Comparison of ENCODE assay signal across 19 mouse cellular contexts in genomic region chr11:45817996-45818395, GRCm38 (mm10). TPM values are rescaled to one million over a fixed set of nuclear protein-coding genes. Genes with fewer than 3 reads are reported as not detected.
A peak's percentile ranks its signal among the peaks of the same experiment; 100 is the strongest.
DNase-seq lines count a peak whose midpoint lies in the region; ATAC-seq and TF ChIP-seq lines count a peak whose summit lies in the region.
"Had no signal": no experiment of that assay in that cellular context is flagged by ENCODE, and none has a peak within 500 bp of the region (broad histone marks: within the 10 kb centered on the region; RNA-seq: fewer than 3 reads in every experiment).

No protein-coding gene starts in this region.

- no peak overlapping the region for H3K4me3 ChIP-seq in gastrocnemius, adult 2 months
- H3K4me3 ChIP-seq in liver, adult 2 months (ENCODE audit: insufficient read depth, low read depth, low read length): no peak overlapping the region
- H3K4me3 ChIP-seq in liver, embryonic 11.5 days (ENCODE audit: low read depth, low read length): no peak overlapping the region
- H3K4me3 ChIP-seq in embryonic facial prominence, embryonic 15.5 days (replicated peaks): no peak overlapping the region
- H3K4me3 ChIP-seq: heart, embryonic 12.5 days; neural tube, embryonic 12.5 days had no signal

- no peak for TF ChIP-seq POLR2A in liver, adult 2 months (IDR thresholded peaks at IDR 0.05; ENCODE audit: extremely low read depth, insufficient read depth, low read length)

- no peaks in the 10 kb centered on the region for H3K79me2 ChIP-seq in liver, adult 2 months (ENCODE audit: control insufficient read depth, insufficient read depth, low read length)

- ATAC-seq in liver, embryonic 11.5 days (replicated peaks; ENCODE audit: low FRiP score): no peak
- ATAC-seq in embryonic facial prominence, embryonic 15.5 days (ENCODE audit: insufficient number of reproducible peaks, low FRiP score, low TSS enrichment, low read depth): peak; percentile 39; the same call in 1 of the 2 replicates

- no peaks in the 10 kb centered on the region for H3K9me3 ChIP-seq in liver, embryonic 11.5 days (ENCODE audit: control insufficient read depth, low read length)
- no peaks in the 10 kb centered on the region for H3K9me3 ChIP-seq in embryonic facial prominence, embryonic 15.5 days (replicated peaks)
- H3K9me3 ChIP-seq: heart, embryonic 12.5 days; neural tube, embryonic 12.5 days had no signal

- H3K4me1 ChIP-seq in liver, adult 2 months (ENCODE audit: control insufficient read depth, insufficient read depth, low read length): peaks cover 2% of the 10 kb centered on the region
- no peaks in the 10 kb centered on the region for H3K4me1 ChIP-seq in liver, embryonic 11.5 days (replicated peaks; ENCODE audit: control insufficient read depth, insufficient read depth, low read length)
- H3K4me1 ChIP-seq in embryonic facial prominence, embryonic 15.5 days: no peaks in the 10 kb centered on the region
- H3K4me1 ChIP-seq: heart, embryonic 12.5 days; neural tube, embryonic 12.5 days had no signal

- 21% methylated on average over 3 of the region's 3 CpGs for WGBS in liver, adult 2 months
- WGBS in liver, embryonic 11.5 days: 57% methylated on average over 3 of the region's 3 CpGs
- 30% methylated on average over 3 of the region's 3 CpGs for WGBS in embryonic facial prominence, embryonic 15.5 days

- TF ChIP-seq CTCF in gastrocnemius, adult 2 months (IDR thresholded peaks at IDR 0.05): no peak
- TF ChIP-seq CTCF in liver, adult 2 months (IDR thresholded peaks at IDR 0.05; ENCODE audit: low read depth, low read length): no peak

- no peaks in the 10 kb centered on the region for H3K36me3 ChIP-seq in liver, adult 2 months (ENCODE audit: control insufficient read depth, insufficient read depth, low read length)
- no peaks in the 10 kb centered on the region for H3K36me3 ChIP-seq in liver, embryonic 11.5 days (ENCODE audit: control insufficient read depth, insufficient read depth, low read length)
- H3K36me3 ChIP-seq in embryonic facial prominence, embryonic 15.5 days: no peaks in the 10 kb centered on the region
- H3K36me3 ChIP-seq: heart, embryonic 12.5 days; neural tube, embryonic 12.5 days had no signal

- H3K4me2 ChIP-seq in liver, embryonic 11.5 days: no peak overlapping the region
- no peak overlapping the region for H3K4me2 ChIP-seq in embryonic facial prominence, embryonic 15.5 days (replicated peaks)
- H3K4me2 ChIP-seq: heart, embryonic 12.5 days; neural tube, embryonic 12.5 days had no signal

- DNase-seq in gastrocnemius, adult 2 months: peak; percentile 53
- no peak for DNase-seq in gastrocnemius, postnatal 4 days (ENCODE audit: low spot score in 2 of 2)
- DNase-seq in liver, adult 2 months (ENCODE audit: extremely low read depth, low read depth, low spot score): peak; percentile 84
- no peak for DNase-seq in liver, embryonic 11.5 days (ENCODE audit: low spot score)
- peak; percentile 39 for DNase-seq in mesoderm, embryonic 11.5 days (ENCODE audit: low read depth, low spot score)
- DNase-seq in kidney, adult 8-10 months: no peak
- DNase-seq: adrenal gland, adult 2 months; cerebellum, adult 11-12 months; gastrocnemius, postnatal 14 days; heart, postnatal 36 days; kidney, adult 11 months; kidney, postnatal 25 days; layer of hippocampus, adult 9-11 months; lung, postnatal 10 days; thymus, postnatal 36 days had no signal

- H3K27ac ChIP-seq in gastrocnemius, adult 2 months: no peak overlapping the region
- H3K27ac ChIP-seq in liver, adult 2 months (replicated peaks; ENCODE audit: insufficient read depth, low read depth, low read length): no peak overlapping the region
- no peak overlapping the region for H3K27ac ChIP-seq in liver, embryonic 11.5 days (ENCODE audit: low read depth, low read length)
- no peak overlapping the region for H3K27ac ChIP-seq in embryonic facial prominence, embryonic 15.5 days (replicated peaks)
- H3K27ac ChIP-seq: liver, embryonic 14.5 days; neural tube, embryonic 12.5 days had no signal

- intact Hi-C loops in gastrocnemius, adult 2 months (cut with DNase I): no loop called here

- no peaks in the 10 kb centered on the region for H3K27me3 ChIP-seq in liver, adult 2 months (ENCODE audit: control insufficient read depth, insufficient read depth, low read length)
- no peaks in the 10 kb centered on the region for H3K27me3 ChIP-seq in liver, embryonic 11.5 days (replicated peaks; ENCODE audit: control insufficient read depth, insufficient read depth, low read length)
- no peaks in the 10 kb centered on the region for H3K27me3 ChIP-seq in embryonic facial prominence, embryonic 15.5 days
- H3K27me3 ChIP-seq: heart, embryonic 12.5 days; neural tube, embryonic 12.5 days had no signal

- no peak overlapping the region for H3K9ac ChIP-seq in liver, adult 2 months (ENCODE audit: low read depth, low read length)
- H3K9ac ChIP-seq in liver, embryonic 11.5 days (ENCODE audit: low read depth, low read length): no peak overlapping the region
- no peak overlapping the region for H3K9ac ChIP-seq in embryonic facial prominence, embryonic 15.5 days
- H3K9ac ChIP-seq: heart, embryonic 12.5 days; liver, embryonic 14.5 days; neural tube, embryonic 12.5 days had no signal

RNA-seq across cellular contexts. Expression of gene Clint1, which starts 33.9 kb away (rescaled TPM):
- total RNA-seq in gastrocnemius, adult 2 months (2021): 10 to 100 TPM; 40.2 to 44.9 TPM
- 10 to 100 TPM; 64.9 to 69.6 TPM for total RNA-seq in gastrocnemius, postnatal 4 days (2021)
- 22.5 and 26.0 TPM in 2 replicates for total RNA-seq in liver, adult 2 months (2014; rRNA removed)
- 27.2 and 30.7 TPM in 2 replicates for polyA plus RNA-seq in liver, adult 2 months (2012; rRNA removed)
- 102 and 113 TPM in 2 replicates for polyA plus RNA-seq in liver, embryonic 11.5 days (2014; fragmentation: Nextera tagmentation; extraction: Ambion mirVana)
- polyA plus RNA-seq in embryonic facial prominence, embryonic 15.5 days (2015; fragmentation: Nextera tagmentation; extraction: Ambion mirVana): 82.3 and 87.6 TPM in 2 replicates

Comparison
In these comparisons a context has a peak if more than half of its experiments do, and no peak if none do; other contexts are left out.
1. DNase-seq: peak in gastrocnemius, adult 2 months (single experiment), liver, adult 2 months (single experiment) and mesoderm, embryonic 11.5 days (single experiment); none in gastrocnemius, postnatal 4 days (0 of 2), liver, embryonic 11.5 days (single experiment) and kidney, adult 8-10 months (0 of 2).